Mouse (Mus musculus): Measurements from ENCODE around the gene Mical1. TPM values are rescaled to one million over a fixed set of nuclear protein-coding genes. Genes with fewer than 3 reads are reported as not detected.

Gene Mical1
- polyA plus RNA-seq, 1 experiment from 2014 or later, result 43.4 TPM

GRCm38 (mm10) chr10:41479961-41480360, 3.8 kb downstream of the Mical1 start:
- H3K9ac ChIP-seq (replicated peaks), result no peak overlapping the region
- H3K27me3 ChIP-seq, result no peaks in the 10 kb centered on the region
- no peak overlapping the region for H3K4me2 ChIP-seq (replicated peaks)
- no peak for ATAC-seq (ENCODE audit: low FRiP score, low read depth)
- H3K36me3 ChIP-seq, result peaks cover 49% of the 10 kb centered on the region
- H3K4me1 ChIP-seq, result peaks cover 24% of the 10 kb centered on the region
- H3K27ac ChIP-seq (replicated peaks), result no peak overlapping the region
- 93% methylated on average over 3 of the region's 3 CpGs for WGBS
- no peak overlapping the region for H3K4me3 ChIP-seq
- no peaks in the 10 kb centered on the region for H3K9me3 ChIP-seq

- WGBS, result 75% methylated on average over 33 of the region's 33 CpGs
- Histone ChIP-seq H3K27ac (replicated peaks) (no peak overlapping the region), H3K4me3 (no peak overlapping the region), H3K4me2 (replicated peaks) (no peak overlapping the region), H3K9me3 (no peaks in the 10 kb centered on the region), H3K4me1 (peaks cover 19% of the 10 kb centered on the region), H3K9ac (replicated peaks) (no peak overlapping the region), H3K36me3 (peaks cover 61% of the 10 kb centered on the region), H3K27me3 (no peaks in the 10 kb centered on the region)
- ATAC-seq (ENCODE audit: low FRiP score, low read depth), result no peak
Measured at GRCm38 (mm10) chr10:41480938-41481880, 5.1 kb downstream of the Mical1 start.

GRCm38 (mm10) chr10:41482446-41482845, 6.3 kb downstream of the Mical1 start:
- H3K4me3 ChIP-seq, result no peak overlapping the region
- 82% methylated on average over 7 of the region's 7 CpGs for WGBS
- no peaks in the 10 kb centered on the region for H3K27me3 ChIP-seq
- H3K4me1 ChIP-seq, result peaks cover 21% of the 10 kb centered on the region
- peaks cover 73% of the 10 kb centered on the region for H3K36me3 ChIP-seq
- no peak overlapping the region for H3K27ac ChIP-seq (replicated peaks)
- no peak overlapping the region for H3K9ac ChIP-seq (replicated peaks)
- no peak overlapping the region for H3K4me2 ChIP-seq (replicated peaks)
- no peaks in the 10 kb centered on the region for H3K9me3 ChIP-seq
- no peak for ATAC-seq (ENCODE audit: low FRiP score, low read depth)

- Histone ChIP-seq H3K9me3 (no peaks in the 10 kb centered on the region), H3K27me3 (no peaks in the 10 kb centered on the region), H3K4me2 (replicated peaks) (no peak overlapping the region), H3K4me3 (no peak overlapping the region), H3K9ac (replicated peaks) (no peak overlapping the region), H3K36me3 (peaks cover 62% of the 10 kb centered on the region), H3K27ac (replicated peaks) (no peak overlapping the region), H3K4me1 (peaks cover 35% of the 10 kb centered on the region)
- ATAC-seq (ENCODE audit: low FRiP score, low read depth), result no peak
- WGBS, result 95% methylated on average over 16 of the region's 16 CpGs
Measured at GRCm38 (mm10) chr10:41485778-41486177, 9.7 kb downstream of the Mical1 start.

GRCm38 (mm10) chr10:41486506-41487170, 10.5 kb downstream of the Mical1 start:
- Histone ChIP-seq H3K36me3 (peaks cover 62% of the 10 kb centered on the region), H3K27ac (replicated peaks) (peak overlapping the region; percentile 52; the same call in 1 of the 2 replicates), H3K9me3 (no peaks in the 10 kb centered on the region), H3K4me1 (peaks cover 35% of the 10 kb centered on the region), H3K27me3 (peaks cover 3% of the 10 kb centered on the region; the same call in 1 of the 2 replicates), H3K9ac (replicated peaks) (no peak overlapping the region), H3K4me3 (no peak overlapping the region), H3K4me2 (replicated peaks) (no peak overlapping the region)
- WGBS, result 73% methylated on average over 14 of the region's 14 CpGs
- ATAC-seq (ENCODE audit: low FRiP score, low read depth), result no peak

GRCm38 (mm10) chr10:41488877-41489276, 12.8 kb downstream of the Mical1 start:
- no peak for ATAC-seq (ENCODE audit: low FRiP score, low read depth)
- Histone ChIP-seq H3K27ac (replicated peaks) (no peak overlapping the region), H3K9ac (replicated peaks) (peak overlapping the region; percentile 68), H3K4me2 (replicated peaks) (peak overlapping the region; percentile 96), H3K4me1 (peaks cover 35% of the 10 kb centered on the region), H3K4me3 (peak overlapping the region; percentile 60), H3K27me3 (peaks cover 3% of the 10 kb centered on the region; the same call in 1 of the 2 replicates), H3K9me3 (no peaks in the 10 kb centered on the region), H3K36me3 (peaks cover 42% of the 10 kb centered on the region)
- 56% methylated on average over 7 of the region's 7 CpGs for WGBS

GRCm38 (mm10) chr10:41489294-41489693, 13.2 kb downstream of the Mical1 start:
- WGBS, result 44% methylated on average over 8 of the region's 8 CpGs
- H3K9ac ChIP-seq (replicated peaks), result peak overlapping the region; percentile 68
- H3K4me3 ChIP-seq, result peak overlapping the region; percentile 60
- H3K9me3 ChIP-seq, result no peaks in the 10 kb centered on the region
- no peak for ATAC-seq (ENCODE audit: low FRiP score, low read depth)
- peaks cover 35% of the 10 kb centered on the region for H3K4me1 ChIP-seq
- peak overlapping the region; percentile 96 for H3K4me2 ChIP-seq (replicated peaks)
- no peak overlapping the region for H3K27ac ChIP-seq (replicated peaks)
- H3K36me3 ChIP-seq, result peaks cover 38% of the 10 kb centered on the region
- peaks cover 3% of the 10 kb centered on the region; the same call in 1 of the 2 replicates for H3K27me3 ChIP-seq

GRCm38 (mm10) chr10:41489708-41490517, 13.8 kb downstream of the Mical1 start, which contains the start of the genes Smpd2 and Ppil6:
Gene Smpd2, minus strand, starts transcription at chr10:41490369.
Gene Ppil6, plus strand, starts transcription at chr10:41490439.
- peak within 1 kb of the TSS; percentile 47; the same call in 1 of the 2 replicates for H3K27ac ChIP-seq (replicated peaks)
- WGBS, result under 1% methylated on average over 49 of the region's 50 CpGs
- ATAC-seq (ENCODE audit: low FRiP score, low read depth), result peak; percentile 96

GRCm38 (mm10) chr10:41490518-41490873, 14.4 kb downstream of the Mical1 start:
- no peak; the same call in 1 of the 2 replicates for ATAC-seq (ENCODE audit: low FRiP score, low read depth)
- Histone ChIP-seq H3K4me1 (peaks cover 35% of the 10 kb centered on the region), H3K4me2 (replicated peaks) (peak overlapping the region; percentile 96), H3K27me3 (peaks cover 3% of the 10 kb centered on the region; the same call in 1 of the 2 replicates), H3K9ac (replicated peaks) (peak overlapping the region; percentile 68), H3K4me3 (peak overlapping the region; percentile 60), H3K27ac (replicated peaks) (no peak overlapping the region), H3K36me3 (peaks cover 26% of the 10 kb centered on the region), H3K9me3 (no peaks in the 10 kb centered on the region)
- WGBS, result 1% methylated on average over 29 of the region's 29 CpGs

More at GRCm38 (mm10) chr10:41489708-41490517, 13.8 kb downstream of the Mical1 start, which contains the start of the genes Smpd2 and Ppil6:
- Histone ChIP-seq H3K36me3 (peaks cover 31% of the 10 kb centered on the region), H3K27me3 (peaks cover 3% of the 10 kb centered on the region; the same call in 1 of the 2 replicates), H3K4me2 (replicated peaks) (peak within 1 kb of the TSS; percentile 96), H3K4me3 (peak within 1 kb of the TSS; percentile 60), H3K4me1 (peaks cover 35% of the 10 kb centered on the region), H3K9me3 (no peaks in the 10 kb centered on the region), H3K9ac (replicated peaks) (peak within 1 kb of the TSS; percentile 68)

GRCm38 (mm10) chr10:41491111-41491510, 15.0 kb downstream of the Mical1 start:
- no peak for ATAC-seq (ENCODE audit: low FRiP score, low read depth)
- no peaks in the 10 kb centered on the region for H3K9me3 ChIP-seq
- H3K4me3 ChIP-seq, result no peak overlapping the region
- H3K27me3 ChIP-seq, result peaks cover 3% of the 10 kb centered on the region; the same call in 1 of the 2 replicates
- no peak overlapping the region for H3K27ac ChIP-seq (replicated peaks)
- H3K4me2 ChIP-seq (replicated peaks), result 0 out of 2 replicates have a peak overlapping the region, but pooled peaks have one; percentile 96
- WGBS, result 65% methylated on average over 4 of the region's 4 CpGs
- peaks cover 19% of the 10 kb centered on the region for H3K36me3 ChIP-seq
- H3K4me1 ChIP-seq, result peaks cover 35% of the 10 kb centered on the region
- no peak overlapping the region for H3K9ac ChIP-seq (replicated peaks)

GRCm38 (mm10) chr10:41500941-41501340, 24.8 kb downstream of the Mical1 start:
- no peaks in the 10 kb centered on the region for H3K4me1 ChIP-seq
- WGBS, result 73% methylated on average over 4 of the region's 4 CpGs
- no peak for ATAC-seq (ENCODE audit: low FRiP score, low read depth)
- H3K27ac ChIP-seq (replicated peaks), result no peak overlapping the region
- H3K4me2 ChIP-seq (replicated peaks), result no peak overlapping the region
- H3K4me3 ChIP-seq, result no peak overlapping the region
- no peak overlapping the region for H3K9ac ChIP-seq (replicated peaks)
- no peaks in the 10 kb centered on the region for H3K9me3 ChIP-seq
- H3K27me3 ChIP-seq, result no peaks in the 10 kb centered on the region
- H3K36me3 ChIP-seq, result no peaks in the 10 kb centered on the region

Data from midbrain, embryonic 12.5 days (tissue).